Mouse (Mus musculus): ENCODE results near the gene Kbtbd4. TPM values are rescaled to one million over a fixed set of nuclear protein-coding genes. Genes with fewer than 3 reads are reported as not detected.

The Kbtbd4 gene
- polyA plus RNA-seq, 2 experiments, result 8.8 to 13.4 TPM

- H3K4me3 ChIP-seq (ENCODE audit: insufficient read depth in 1 of 2, low read depth in 2 of 2, low read length in 2 of 2), result no peak overlapping the region
- no peak overlapping the region for H3K9ac ChIP-seq (replicated peaks)
- H3K9me3 ChIP-seq (ENCODE audit: control insufficient read depth, low read length), result no peaks in the 10 kb centered on the region
- H3K4me2 ChIP-seq (ENCODE audit: low read depth), result no peak overlapping the region
- TF ChIP-seq CTCF (IDR thresholded peaks at IDR 0.05; ENCODE audit: low read depth) (no peak), EP300 (IDR thresholded peaks at IDR 0.05; ENCODE audit: low read depth) (no peak)
- no peak for ATAC-seq (ENCODE audit: insufficient read depth)
- peaks cover 36% of the 10 kb centered on the region for H3K36me3 ChIP-seq (replicated peaks; ENCODE audit: control insufficient read depth, insufficient read depth, low read depth)
- 80% methylated on average over 2 of the region's 2 CpGs for WGBS (ENCODE audit: insufficient replicate concordance)
- no peak overlapping the region for H3K27ac ChIP-seq
- H3K4me1 ChIP-seq (replicated peaks; ENCODE audit: control insufficient read depth in 2 of 2, insufficient read depth in 2 of 2, low read length in 1 of 2), result peaks cover 11 to 17% of the 10 kb centered on the region in 2 experiments
- no peak for DNase-seq (ENCODE audit: low read depth in 3 of 3, low spot score in 3 of 3)
- no peaks in the 10 kb centered on the region for H3K27me3 ChIP-seq (ENCODE audit: control insufficient read depth, insufficient read depth, low read length)
Observed at GRCm38 (mm10) chr2:90906721-90907120, 2.2 kb downstream of the Kbtbd4 start.

DNA sequence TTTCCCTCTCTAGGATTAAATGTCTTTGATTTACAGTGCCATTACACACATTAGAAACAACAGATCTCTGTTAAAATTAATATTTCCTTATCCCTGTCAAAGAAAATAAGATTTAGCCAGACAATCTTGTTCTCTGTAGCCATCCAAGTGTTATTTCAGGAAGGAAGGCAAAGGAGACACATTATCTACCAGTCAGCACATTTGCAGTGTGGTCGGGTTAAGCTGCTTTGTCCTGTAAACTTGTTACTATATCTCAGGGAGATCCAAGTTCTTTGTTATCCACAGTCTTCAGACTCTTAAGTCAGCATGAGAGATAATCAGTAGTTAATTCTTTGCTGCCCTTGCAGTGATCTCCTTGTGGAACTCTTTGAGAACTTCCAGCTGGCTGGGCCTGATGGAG, 6.3 kb downstream of the Kbtbd4 start:
- DNase-seq (ENCODE audit: low read depth in 3 of 3, low spot score in 3 of 3) (no peak), ATAC-seq (ENCODE audit: insufficient read depth) (no peak)
- TF ChIP-seq CTCF (IDR thresholded peaks at IDR 0.05; ENCODE audit: low read depth), result no peak
- no peak for TF ChIP-seq EP300 (IDR thresholded peaks at IDR 0.05; ENCODE audit: low read depth)
- H3K4me2 ChIP-seq (ENCODE audit: low read depth), result no peak overlapping the region
- peaks cover 0 to 9% of the 10 kb centered on the region in 2 experiments; a peak in 2 of 4 replicates for H3K4me1 ChIP-seq (replicated peaks; ENCODE audit: control insufficient read depth in 2 of 2, insufficient read depth in 2 of 2, low read length in 1 of 2)
- H3K27me3 ChIP-seq (ENCODE audit: control insufficient read depth, insufficient read depth, low read length), result no peaks in the 10 kb centered on the region
- H3K9ac ChIP-seq (replicated peaks), result no peak overlapping the region
- WGBS (ENCODE audit: insufficient replicate concordance), result 33% methylated on average over 1 of the region's 1 CpGs
- no peak overlapping the region for H3K27ac ChIP-seq
- H3K4me3 ChIP-seq (ENCODE audit: insufficient read depth in 1 of 2, low read depth in 2 of 2, low read length in 2 of 2), result no peak overlapping the region
- no peaks in the 10 kb centered on the region for H3K9me3 ChIP-seq (ENCODE audit: control insufficient read depth, low read length)
- peaks cover 47% of the 10 kb centered on the region for H3K36me3 ChIP-seq (replicated peaks; ENCODE audit: control insufficient read depth, insufficient read depth, low read depth)

DNA sequence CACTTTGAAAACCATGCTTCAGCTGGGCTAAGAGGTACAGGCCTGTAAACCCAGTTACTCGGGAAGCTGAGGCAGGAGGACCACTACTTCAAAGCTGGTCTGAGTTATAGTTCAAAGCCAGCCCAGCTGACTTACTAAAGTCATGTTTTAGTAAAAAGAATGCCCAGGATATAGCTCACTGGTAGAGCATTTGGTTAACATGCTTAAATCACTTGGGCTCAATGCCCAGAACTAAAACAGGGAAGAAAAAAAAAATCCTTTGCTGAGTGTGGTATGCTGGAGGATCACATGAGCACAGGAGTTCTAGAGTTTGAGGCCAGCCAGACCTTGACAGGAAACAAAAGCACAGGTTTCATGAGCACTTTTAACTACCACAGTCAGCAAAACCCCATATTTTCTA, 7.1 kb downstream of the Kbtbd4 start:
- Histone ChIP-seq H3K27me3 (ENCODE audit: control insufficient read depth, insufficient read depth, low read length) (no peaks in the 10 kb centered on the region), H3K36me3 (replicated peaks; ENCODE audit: control insufficient read depth, insufficient read depth, low read depth) (peaks cover 43% of the 10 kb centered on the region), H3K4me2 (ENCODE audit: low read depth) (no peak overlapping the region), H3K27ac (no peak overlapping the region), H3K4me1 (replicated peaks; ENCODE audit: control insufficient read depth in 2 of 2, insufficient read depth in 2 of 2, low read length in 1 of 2) (peaks cover 2 to 14% of the 10 kb centered on the region in 2 experiments; a peak in 3 of 4 replicates), H3K9me3 (ENCODE audit: control insufficient read depth, low read length) (no peaks in the 10 kb centered on the region), H3K9ac (replicated peaks) (no peak overlapping the region), H3K4me3 (ENCODE audit: insufficient read depth in 1 of 2, low read depth in 2 of 2, low read length in 2 of 2) (no peak overlapping the region)
- WGBS (ENCODE audit: insufficient replicate concordance), result 67% methylated on average over 1 of the region's 1 CpGs
- TF ChIP-seq EP300 (IDR thresholded peaks at IDR 0.05; ENCODE audit: low read depth) (no peak), CTCF (IDR thresholded peaks at IDR 0.05; ENCODE audit: low read depth) (no peak)
- DNase-seq (ENCODE audit: low read depth in 3 of 3, low spot score in 3 of 3) (no peak), ATAC-seq (ENCODE audit: insufficient read depth) (no peak)

GRCm38 (mm10) chr2:90913671-90914070, 9.1 kb downstream of the Kbtbd4 start:
- Histone ChIP-seq H3K9ac (replicated peaks) (no peak overlapping the region), H3K4me2 (ENCODE audit: low read depth) (no peak overlapping the region), H3K4me3 (ENCODE audit: insufficient read depth in 1 of 2, low read depth in 2 of 2, low read length in 2 of 2) (no peak overlapping the region), H3K9me3 (ENCODE audit: control insufficient read depth, low read length) (no peaks in the 10 kb centered on the region), H3K27ac (no peak overlapping the region), H3K36me3 (replicated peaks; ENCODE audit: control insufficient read depth, insufficient read depth, low read depth) (peaks cover 36% of the 10 kb centered on the region), H3K27me3 (ENCODE audit: control insufficient read depth, insufficient read depth, low read length) (no peaks in the 10 kb centered on the region), H3K4me1 (replicated peaks; ENCODE audit: control insufficient read depth in 2 of 2, insufficient read depth in 2 of 2, low read length in 1 of 2) (peaks cover 2 to 19% of the 10 kb centered on the region in 2 experiments; a peak in 3 of 4 replicates)
- ATAC-seq (ENCODE audit: insufficient read depth) (no peak), DNase-seq (ENCODE audit: low read depth in 3 of 3, low spot score in 3 of 3) (no peak)
- WGBS (ENCODE audit: insufficient replicate concordance), result 94% methylated on average over 2 of the region's 2 CpGs
- TF ChIP-seq CTCF (IDR thresholded peaks at IDR 0.05; ENCODE audit: low read depth), result no peak
- TF ChIP-seq EP300 (IDR thresholded peaks at IDR 0.05; ENCODE audit: low read depth), result no peak

DNA sequence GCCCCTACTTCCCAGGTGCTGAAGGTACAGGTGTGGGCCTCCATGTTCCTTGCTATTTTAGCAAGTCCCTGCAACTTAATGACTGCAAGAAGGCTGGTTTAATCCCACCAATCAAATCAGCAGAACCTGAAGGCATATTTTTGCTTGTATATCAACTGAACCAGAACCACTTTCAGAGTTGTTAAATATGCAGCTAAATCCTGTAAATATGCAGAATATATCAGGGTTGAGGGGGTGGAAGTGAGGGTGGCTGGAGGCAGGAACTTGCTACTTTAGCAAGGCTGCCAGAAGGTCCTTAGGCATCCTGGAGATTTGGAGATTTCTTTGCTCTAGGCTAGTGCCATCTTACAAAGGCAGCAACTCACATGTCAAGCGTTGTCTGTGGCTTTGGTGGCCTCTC, 11.0 kb downstream of the Kbtbd4 start:
- H3K27ac ChIP-seq, result no peak overlapping the region
- no peaks in the 10 kb centered on the region for H3K9me3 ChIP-seq (ENCODE audit: control insufficient read depth, low read length)
- H3K4me1 ChIP-seq (replicated peaks; ENCODE audit: control insufficient read depth in 2 of 2, insufficient read depth in 2 of 2, low read length in 1 of 2), result peaks cover 2 to 19% of the 10 kb centered on the region in 2 experiments; a peak in 3 of 4 replicates
- TF ChIP-seq CTCF (IDR thresholded peaks at IDR 0.05; ENCODE audit: low read depth) (no peak), EP300 (IDR thresholded peaks at IDR 0.05; ENCODE audit: low read depth) (no peak)
- H3K27me3 ChIP-seq (ENCODE audit: control insufficient read depth, insufficient read depth, low read length), result no peaks in the 10 kb centered on the region
- ATAC-seq (ENCODE audit: insufficient read depth) (no peak), DNase-seq (ENCODE audit: low read depth in 3 of 3, low spot score in 3 of 3) (no peak)
- 77% methylated on average over 1 of the region's 1 CpGs for WGBS (ENCODE audit: insufficient replicate concordance)
- H3K4me3 ChIP-seq (ENCODE audit: insufficient read depth in 1 of 2, low read depth in 2 of 2, low read length in 2 of 2), result no peak overlapping the region
- H3K36me3 ChIP-seq (replicated peaks; ENCODE audit: control insufficient read depth, insufficient read depth, low read depth), result peaks cover 22% of the 10 kb centered on the region
- no peak overlapping the region for H3K9ac ChIP-seq (replicated peaks)
- peak overlapping the region; percentile 91 for H3K4me2 ChIP-seq (ENCODE audit: low read depth)
